Mouse (Mus musculus) right cerebral cortex, postnatal 25 days (tissue): ENCODE measurements around the gene A4galt.

Source experiments
- DNase-seq: peaks from one replicate; pipeline ENCODE4 v3.0.0; 2022

A4galt gene

GRCm38 (mm10) chr15:83224136-83224766 lies 27.3 kb downstream of the A4galt start:
- peak; percentile 28 for DNase-seq

- DNase-seq, result no peak
These were observed 28.2 kb downstream of the A4galt start for GRCm38 (mm10) chr15:83223208-83223962.

DNA sequence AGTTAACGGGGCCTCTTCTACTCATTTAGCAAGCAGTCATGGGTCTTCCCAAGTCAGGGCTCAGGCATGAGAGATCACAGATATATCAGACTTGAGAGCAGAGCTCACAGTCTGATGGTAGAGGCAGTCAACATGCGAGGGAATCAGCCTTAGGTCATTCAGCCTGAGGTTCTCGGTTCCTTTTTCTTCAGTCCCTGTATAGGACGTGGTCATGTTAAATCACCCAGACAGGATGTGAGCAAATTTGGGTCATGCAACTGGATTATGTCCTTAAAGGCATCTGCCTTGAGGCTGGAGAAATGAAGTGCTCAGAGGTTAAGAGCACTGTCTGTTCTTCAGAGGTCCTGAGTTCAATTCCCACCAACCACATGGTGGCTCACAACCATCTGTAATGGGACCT lies 29.9 kb downstream of the A4galt start:
- no peak for DNase-seq

GRCm38 (mm10) chr15:83220368-83221013 lies 31.1 kb downstream of the A4galt start:
- no peak for DNase-seq

- no peak for DNase-seq
These were observed 36.0 kb downstream of the A4galt start for GRCm38 (mm10) chr15:83215322-83216216.

GRCm38 (mm10) chr15:83210229-83210628 lies 41.3 kb downstream of the A4galt start:
- peak; percentile 32 for DNase-seq

DNA sequence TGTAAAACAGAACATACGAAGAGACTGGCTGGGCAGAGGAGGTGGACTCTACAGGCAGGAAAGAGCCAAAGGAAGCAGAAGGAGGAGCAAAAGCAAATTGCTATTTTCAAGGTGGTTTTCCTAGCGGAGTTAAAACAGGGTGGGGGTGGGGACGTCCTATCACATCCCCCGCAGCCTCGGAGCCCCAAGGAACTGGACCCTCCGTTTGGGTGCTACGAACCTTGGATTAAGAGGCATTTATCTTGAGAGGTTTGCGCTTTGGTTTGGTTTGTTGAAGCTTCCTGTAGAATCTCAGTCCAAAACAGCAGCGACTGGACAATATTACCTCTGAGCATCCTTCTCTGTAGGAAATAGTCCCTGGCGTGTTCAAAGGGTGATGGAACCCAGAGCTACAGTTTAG lies 41.9 kb downstream of the A4galt start:
- no peak for DNase-seq

- no peak for DNase-seq
These were observed 42.4 kb downstream of the A4galt start for GRCm38 (mm10) chr15:83209092-83209695.

DNA sequence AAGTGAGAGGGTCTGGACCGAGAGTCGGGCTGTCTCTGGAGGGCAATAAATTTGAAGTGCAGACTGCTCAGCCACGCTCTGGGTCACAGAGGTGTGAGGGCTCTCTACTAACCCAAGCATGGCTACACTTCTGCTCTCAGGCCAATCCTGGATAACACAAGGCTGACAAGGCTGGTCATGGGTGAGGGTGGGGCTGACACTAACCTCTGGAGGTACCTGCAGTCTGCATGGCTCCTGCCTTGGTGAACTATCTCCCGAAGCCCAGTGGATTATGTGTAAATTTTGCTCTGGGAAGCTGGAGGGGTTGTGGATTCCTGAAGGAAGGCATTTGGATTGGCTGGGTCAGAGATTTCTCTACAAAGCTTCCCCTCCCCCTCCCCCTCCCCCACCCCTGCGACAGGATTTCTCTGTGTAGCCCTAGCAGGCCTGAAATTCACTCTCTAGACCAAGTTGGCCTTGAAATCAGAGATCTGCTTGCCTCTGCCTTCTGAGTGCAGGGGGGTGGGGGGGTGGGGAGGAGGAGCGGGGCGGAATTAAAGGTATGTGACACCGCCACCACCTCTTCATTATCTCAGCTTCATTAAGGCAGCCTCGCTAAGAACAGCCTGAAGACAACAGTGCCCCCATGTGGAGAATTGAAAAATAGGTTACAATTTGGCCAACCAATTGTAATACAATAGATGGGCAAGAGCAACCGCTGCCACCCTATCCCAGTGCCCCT lies 46.7 kb downstream of the A4galt start:
- peak; percentile 16 for DNase-seq

DNA sequence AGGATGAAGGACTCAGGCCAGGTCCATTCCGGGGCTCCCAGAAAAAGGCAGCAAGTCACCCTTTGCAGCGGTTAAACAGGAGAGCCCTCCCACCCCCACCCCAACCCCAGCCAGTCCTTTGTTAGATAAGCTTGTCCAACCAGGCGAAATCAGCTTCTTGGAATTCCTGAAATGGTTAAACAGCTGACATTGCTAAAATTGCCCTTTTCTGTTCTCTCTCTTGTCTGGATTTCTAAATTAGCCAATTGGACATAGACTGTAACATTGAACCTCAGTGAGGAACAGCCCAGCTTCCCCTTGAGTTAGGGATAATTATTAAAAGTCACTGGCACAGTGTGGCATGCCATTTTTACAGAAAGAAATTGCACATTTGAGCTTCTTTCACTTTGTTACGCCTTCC lies 49.2 kb downstream of the A4galt start:
- DNase-seq, result no peak

GRCm38 (mm10) chr15:83193413-83193812 lies 58.2 kb downstream of the A4galt start:
- no peak for DNase-seq

- DNase-seq, result no peak
These were observed 69.2 kb downstream of the A4galt start for GRCm38 (mm10) chr15:83182351-83182750.

GRCm38 (mm10) chr15:83181800-83182330 lies 69.7 kb downstream of the A4galt start:
- DNase-seq, result no peak

- DNase-seq, result no peak
These were observed 71.6 kb downstream of the A4galt start for GRCm38 (mm10) chr15:83180004-83180403.
